Mouse (Mus musculus) myocyte (in vitro differentiated cells): ENCODE data around the gene Zfp715. TPM values are rescaled to one million over a fixed set of nuclear protein-coding genes. Genes with fewer than 3 reads are reported as not detected.
"Not testable (repeated sequence)": the region's sequence is repeated elsewhere in the genome, so short reads cannot be mapped to it uniquely, and the experiment has no call there.

ENCODE experiments used
- H3K27me3 ChIP-seq: one replicate; pipeline ENCODE4 v1.6.1; 2011; ENCODE audit not compliant: control insufficient read depth, insufficient read depth, insufficient read length
- H3K36me3 ChIP-seq: one replicate; pipeline ENCODE4 v1.6.1; 2011; ENCODE audit not compliant: control insufficient read depth, insufficient read depth
- H3K4me2 ChIP-seq: one replicate; pipeline ENCODE4 v1.6.1; 2011; ENCODE audit warnings: low read depth, control low read depth
- H3K4me3 ChIP-seq: one replicate; pipeline ENCODE4 v1.5.1; 2011; ENCODE audit warnings: mild to moderate bottlenecking, control low read depth, moderate library complexity
- H3K79me2 ChIP-seq: one replicate; pipeline ENCODE4 v1.6.1; 2011; ENCODE audit not compliant: control insufficient read depth, insufficient read depth
- H3ac ChIP-seq: one replicate; pipeline ENCODE4 v1.6.1; 2011; ENCODE audit not compliant: control insufficient read depth, insufficient read length
- CEBPB ChIP-seq: IDR thresholded peaks from 2 replicates; pipeline ENCODE4 v1.6.1; 2011; ENCODE audit warnings: mild to moderate bottlenecking, moderate library complexity; ENCODE audit not compliant: poor library complexity, insufficient read depth, severe bottlenecking
- E2F4 ChIP-seq: IDR thresholded peaks from one replicate; pipeline ENCODE4 v1.6.1; 2011; ENCODE audit warnings: mild to moderate bottlenecking, control low read depth, moderate library complexity; ENCODE audit not compliant: insufficient read depth
- MAX ChIP-seq: IDR thresholded peaks from one replicate; pipeline ENCODE4 v1.6.1; 2011; ENCODE audit warnings: low read depth, mild to moderate bottlenecking, control low read depth
- MYOD1 ChIP-seq, 3 experiments: IDR thresholded peaks; one replicate each; pipeline ENCODE4 v1.6.1; 2011; ENCODE audit warnings: control low read depth in 2 of 3, low read depth in 2 of 3, mild to moderate bottlenecking in 2 of 3, moderate library complexity in 1 of 3; ENCODE audit not compliant: insufficient read length in 2 of 3, control insufficient read depth in 1 of 3
- MYOG ChIP-seq, 3 experiments: IDR thresholded peaks; one replicate each; pipeline ENCODE4 v1.6.1; 2011; ENCODE audit warnings: control low read depth in 2 of 3, low read depth in 2 of 3, mild to moderate bottlenecking in 2 of 3; ENCODE audit not compliant: insufficient read length in 2 of 3, control insufficient read depth in 1 of 3, insufficient read depth in 1 of 3
- POLR2A ChIP-seq: IDR thresholded peaks from one replicate; pipeline ENCODE4 v1.6.1; 2011; ENCODE audit warnings: low read depth, mild to moderate bottlenecking, control low read depth, moderate library complexity; ENCODE audit not compliant: insufficient read length
- POLR2AphosphoS2 ChIP-seq: IDR thresholded peaks from one replicate; pipeline ENCODE4 v1.6.1; 2011; ENCODE audit warnings: low read depth, control low read depth; ENCODE audit not compliant: insufficient read length
- REST ChIP-seq: IDR thresholded peaks from one replicate; pipeline ENCODE4 v1.6.1; 2011; ENCODE audit warnings: mild to moderate bottlenecking, control low read depth, moderate library complexity; ENCODE audit not compliant: insufficient read depth, insufficient read length
- SRF ChIP-seq: IDR thresholded peaks from one replicate; pipeline ENCODE4 v1.6.1; 2011; ENCODE audit warnings: low read depth; ENCODE audit not compliant: control insufficient read depth, insufficient read length
- TCF12 ChIP-seq: IDR thresholded peaks from one replicate; pipeline ENCODE4 v1.6.1; 2011; ENCODE audit warnings: mild to moderate bottlenecking, control low read depth; ENCODE audit not compliant: poor library complexity, insufficient read depth, severe bottlenecking
- TCF3 ChIP-seq: IDR thresholded peaks from one replicate; pipeline ENCODE4 v1.6.1; 2011; ENCODE audit warnings: low read depth, control low read depth; ENCODE audit not compliant: insufficient read length
- USF1 ChIP-seq: IDR thresholded peaks from one replicate; pipeline ENCODE4 v1.6.1; 2011; ENCODE audit warnings: low read depth, mild to moderate bottlenecking, control low read depth, moderate library complexity
- polyA plus RNA-seq: library from polyadenylated mRNA; unstranded; fragments of >200 nt; fragmentation: generic; extraction: Trizol; gene quantifications from one replicate; pipeline ENCODE4 v1.2.1, GENCODE M21; 2012; ENCODE audit warnings: missing spikeins

Zfp715 gene
- polyA plus RNA-seq, 1 experiment = 2.7 TPM

- no peak overlapping the region for H3K4me2 ChIP-seq
- no peak overlapping the region for H3ac ChIP-seq
- no peak overlapping the region for H3K4me3 ChIP-seq
- H3K27me3 ChIP-seq = no peaks in the 10 kb centered on the region
- TF ChIP-seq MAX = no peak
- TF ChIP-seq SRF = no peak
- no peaks in the 10 kb centered on the region for H3K79me2 ChIP-seq
- no peaks in the 10 kb centered on the region for H3K36me3 ChIP-seq
Measured at GRCm38 (mm10) chr7:43277401-43277800, 35.7 kb downstream of the Zfp715 start.

- H3K36me3 ChIP-seq, H3K27me3 ChIP-seq, H3K79me2 ChIP-seq, H3K4me2 ChIP-seq, H3ac ChIP-seq, H3K4me3 ChIP-seq: not testable (repeated sequence)
Measured at GRCm38 (mm10) chr7:43276178-43276577, 36.9 kb downstream of the Zfp715 start.

- no peak overlapping the region for H3ac ChIP-seq
- TF ChIP-seq POLR2AphosphoS2 = no peak
- no peak for TF ChIP-seq MYOG (IDR thresholded peaks at IDR 0.05; ENCODE audit: control insufficient read depth in 1 of 3, insufficient read depth in 1 of 3, insufficient read length in 2 of 3, low read depth in 2 of 3)
- TF ChIP-seq TCF12 = no peak
- no peak for TF ChIP-seq POLR2A
- no peak for TF ChIP-seq MYOD1 (IDR thresholded peaks at IDR 0.05; ENCODE audit: control insufficient read depth in 1 of 3, insufficient read length in 2 of 3, low read depth in 2 of 3)
- TF ChIP-seq TCF3 = no peak
- TF ChIP-seq SRF = no peak
- no peak for TF ChIP-seq E2F4
- no peak for TF ChIP-seq USF1
- TF ChIP-seq CEBPB = no peak
- no peak for TF ChIP-seq REST
- no peak for TF ChIP-seq MAX
- no peak overlapping the region for H3K4me2 ChIP-seq
- H3K36me3 ChIP-seq = no peaks in the 10 kb centered on the region
- H3K4me3 ChIP-seq = no peak overlapping the region
- no peaks in the 10 kb centered on the region for H3K27me3 ChIP-seq
- no peaks in the 10 kb centered on the region for H3K79me2 ChIP-seq
Measured at GRCm38 (mm10) chr7:43273476-43273875, 39.6 kb downstream of the Zfp715 start.

DNA sequence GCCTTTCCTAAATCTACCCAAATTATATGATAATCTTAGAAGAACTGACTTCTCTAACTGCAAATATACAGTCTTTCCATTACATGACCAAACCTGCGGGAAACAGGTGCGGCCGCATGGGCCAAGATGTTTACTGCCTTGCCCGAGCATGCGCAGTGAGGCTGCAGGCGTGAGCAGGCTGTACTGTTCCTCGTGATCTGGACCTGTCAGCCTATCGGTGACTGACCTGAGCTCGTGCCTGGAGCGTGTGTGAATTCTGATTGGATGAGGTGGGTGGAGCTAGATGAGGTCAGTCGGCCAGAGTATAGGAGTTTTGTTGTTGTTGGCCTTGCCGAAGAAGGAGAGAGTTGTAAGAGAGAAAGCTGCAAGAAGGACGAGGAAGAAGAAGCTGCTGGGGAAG is 45.7 kb downstream of the Zfp715 start:
- H3K27me3 ChIP-seq, H3K4me3 ChIP-seq, H3ac ChIP-seq, H3K4me2 ChIP-seq, H3K36me3 ChIP-seq, H3K79me2 ChIP-seq: not testable (repeated sequence)

GRCm38 (mm10) chr7:43253540-43253939 is 59.6 kb downstream of the Zfp715 start:
- Histone ChIP-seq H3K27me3 (no peaks in the 10 kb centered on the region), H3K4me3 (no peak overlapping the region), H3K79me2 (no peaks in the 10 kb centered on the region), H3ac (no peak overlapping the region), H3K36me3 (no peaks in the 10 kb centered on the region), H3K4me2 (no peak overlapping the region)
- TF ChIP-seq POLR2A (no peak), POLR2AphosphoS2 (no peak), MYOG (IDR thresholded peaks at IDR 0.05; ENCODE audit: control insufficient read depth in 1 of 3, insufficient read depth in 1 of 3, insufficient read length in 2 of 3, low read depth in 2 of 3) (no peak), USF1 (no peak), TCF3 (no peak), E2F4 (no peak), TCF12 (no peak), CEBPB (no peak), MYOD1 (IDR thresholded peaks at IDR 0.05; ENCODE audit: control insufficient read depth in 1 of 3, insufficient read length in 2 of 3, low read depth in 2 of 3) (no peak), REST (no peak), MAX (no peak), SRF (no peak)

DNA sequence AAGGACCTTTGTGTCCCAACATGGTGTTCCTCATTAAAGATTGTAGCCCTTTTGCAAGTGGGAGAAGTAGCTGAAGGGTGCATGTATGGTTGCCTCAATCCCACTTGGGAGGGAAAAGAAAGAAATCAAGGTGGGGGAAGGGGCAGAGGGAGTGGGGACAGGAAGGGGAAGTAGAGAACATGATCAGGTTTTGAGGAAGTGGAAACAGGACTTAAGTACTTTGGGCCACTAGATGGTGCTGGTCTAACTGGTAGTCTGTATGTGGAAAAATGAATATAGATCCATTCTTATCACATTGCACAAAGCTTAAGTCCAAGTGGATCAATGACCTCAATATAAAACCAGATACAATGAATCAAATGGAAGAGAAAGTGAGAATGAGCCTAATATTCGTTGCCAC is 62.4 kb downstream of the Zfp715 start:
- not testable (repeated sequence) for H3ac ChIP-seq, H3K27me3 ChIP-seq, H3K4me3 ChIP-seq, H3K36me3 ChIP-seq, H3K4me2 ChIP-seq, H3K79me2 ChIP-seq

Other genes with a start within 250 kb of the Zfp715 start
- gene Zfp936, start 199.1 kb downstream of the Zfp715 start, polyA plus RNA-seq = 0.35 TPM
- not detected for gene Siglecf, start 38.0 kb upstream of the Zfp715 start, polyA plus RNA-seq
- gene Siglecg, start 94.9 kb upstream of the Zfp715 start, polyA plus RNA-seq = 1.0 TPM
- gene Lim2, start 114.4 kb upstream of the Zfp715 start, polyA plus RNA-seq = not detected
- gene Nkg7, start 123.8 kb upstream of the Zfp715 start, polyA plus RNA-seq = not detected
- gene Cldnd2, start 127.5 kb upstream of the Zfp715 start, polyA plus RNA-seq = not detected
- gene Etfb, start 130.8 kb upstream of the Zfp715 start, polyA plus RNA-seq = 244 TPM
- gene Gm45233, start 130.8 kb upstream of the Zfp715 start, polyA plus RNA-seq = 0.12 TPM
- gene Vsig10l, start 149.9 kb upstream of the Zfp715 start, polyA plus RNA-seq = 0.73 TPM
- gene Iglon5, start 176.8 kb upstream of the Zfp715 start, polyA plus RNA-seq = 4.9 TPM
- not detected for gene 4931406B18Rik, start 192.6 kb upstream of the Zfp715 start, polyA plus RNA-seq
- gene Cd33, start 231.1 kb upstream of the Zfp715 start, polyA plus RNA-seq = 0.02 TPM
- 0.72 TPM for gene Zfp658, start 249.0 kb upstream of the Zfp715 start, polyA plus RNA-seq